Mouse (Mus musculus) midbrain, embryonic 10.5 days (tissue): ENCODE measurements around the gene Hip1r. TPM values are rescaled to one million over a fixed set of nuclear protein-coding genes. Genes with fewer than 3 reads are reported as not detected.

Experiments
- DNase-seq: peaks from one replicate; pipeline ENCODE4 v3.0.0-alpha.2; 2017; ENCODE audit warnings: low spot score
- H3K27ac ChIP-seq: fragments of 300-500 bp; sonication (generic); replicated peaks from 2 replicates; pipeline ENCODE4 v1.5.1; 2016; ENCODE audit warnings: mild to moderate bottlenecking
- H3K27me3 ChIP-seq: fragments of 300-500 bp; sonication (generic); 2 replicates; pipeline ENCODE4 v1.6.1; 2016; ENCODE audit warnings: low read depth, mild to moderate bottlenecking; ENCODE audit not compliant: poor library complexity, severe bottlenecking
- H3K36me3 ChIP-seq: fragments of 300-500 bp; sonication (generic); 2 replicates; pipeline ENCODE4 v1.6.1; 2016; ENCODE audit warnings: mild to moderate bottlenecking, moderate library complexity
- H3K4me1 ChIP-seq: fragments of 300-500 bp; sonication (generic); 2 replicates; pipeline ENCODE4 v1.6.1; 2016
- H3K4me3 ChIP-seq: fragments of 300-500 bp; sonication (generic); 2 replicates; pipeline ENCODE4 v1.5.1; 2016; ENCODE audit warnings: mild to moderate bottlenecking, moderate library complexity
- H3K9me3 ChIP-seq: fragments of 300-500 bp; sonication (generic); replicated peaks from 2 replicates; pipeline ENCODE4 v1.6.1; 2016; ENCODE audit warnings: mild to moderate bottlenecking
- WGBS: fragments of 180-500 bp; shearing (Covaris S2); methylation state at CpG from one replicate; pipeline ENCODE4 v1.1.7; 2016; 5-methylcytosine and 5-hydroxymethylcytosine counted together
- polyA plus RNA-seq: library from polyadenylated mRNA; unstranded; fragments of >200 nt; fragmentation: Nextera tagmentation; extraction: Ambion mirVana; gene quantifications from 2 replicates; pipeline ENCODE4 v1.2.1, GENCODE M21; 2016

The Hip1r gene
- polyA plus RNA-seq, 1 experiment from 2014 or later, result 6.6 TPM

GRCm38 (mm10) chr5:123992794-123993193 lies 19.4 kb downstream of the Hip1r start:
- H3K36me3 ChIP-seq, result no peaks in the 10 kb centered on the region
- H3K27me3 ChIP-seq, result 0 out of 2 replicates have a peak, but pooled peaks cover 4% of the 10 kb centered on the region
- H3K4me3 ChIP-seq, result no peak overlapping the region
- peak; percentile 83 for DNase-seq
- H3K27ac ChIP-seq, result no peak overlapping the region
- no peaks in the 10 kb centered on the region for H3K9me3 ChIP-seq
- peaks cover 37% of the 10 kb centered on the region for H3K4me1 ChIP-seq
- 32% methylated on average over 5 of the region's 5 CpGs for WGBS

- DNase-seq, result no peak
- Histone ChIP-seq H3K27ac (peak overlapping the region; percentile 29; the same call in 1 of the 2 replicates), H3K4me1 (peaks cover 37% of the 10 kb centered on the region), H3K36me3 (no peaks in the 10 kb centered on the region), H3K9me3 (no peaks in the 10 kb centered on the region), H3K4me3 (no peak overlapping the region), H3K27me3 (no peaks in the 10 kb centered on the region)
- WGBS, result 69% methylated on average over 7 of the region's 7 CpGs
Measured at GRCm38 (mm10) chr5:123993263-123994036, 20.0 kb downstream of the Hip1r start.

- Histone ChIP-seq H3K4me3 (no peak overlapping the region), H3K4me1 (peaks cover 34% of the 10 kb centered on the region), H3K27ac (no peak overlapping the region), H3K36me3 (no peaks in the 10 kb centered on the region), H3K9me3 (no peaks in the 10 kb centered on the region), H3K27me3 (no peaks in the 10 kb centered on the region)
- 96% methylated on average over 7 of the region's 7 CpGs for WGBS
- DNase-seq, result no peak
Measured at GRCm38 (mm10) chr5:123994468-123994867, 21.0 kb downstream of the Hip1r start.

GRCm38 (mm10) chr5:123995388-123995787 lies 22.0 kb downstream of the Hip1r start:
- Histone ChIP-seq H3K4me1 (peaks cover 24% of the 10 kb centered on the region), H3K27ac (no peak overlapping the region), H3K36me3 (no peaks in the 10 kb centered on the region), H3K9me3 (no peaks in the 10 kb centered on the region), H3K4me3 (no peak overlapping the region), H3K27me3 (no peaks in the 10 kb centered on the region)
- DNase-seq, result no peak
- 83% methylated on average over 6 of the region's 6 CpGs for WGBS

- Histone ChIP-seq H3K27ac (peak overlapping the region; percentile 52; the same call in 1 of the 2 replicates), H3K27me3 (no peaks in the 10 kb centered on the region), H3K4me3 (no peak overlapping the region), H3K4me1 (peaks cover 20% of the 10 kb centered on the region), H3K36me3 (no peaks in the 10 kb centered on the region), H3K9me3 (no peaks in the 10 kb centered on the region)
- no peak for DNase-seq
- WGBS, result 91% methylated on average over 10 of the region's 10 CpGs
Measured at GRCm38 (mm10) chr5:123996194-123996593, 22.8 kb downstream of the Hip1r start.

GRCm38 (mm10) chr5:123996695-123997094 lies 23.3 kb downstream of the Hip1r start:
- Histone ChIP-seq H3K27me3 (no peaks in the 10 kb centered on the region), H3K4me1 (peaks cover 19% of the 10 kb centered on the region), H3K27ac (peak overlapping the region; percentile 39; the same call in 1 of the 2 replicates), H3K36me3 (peaks cover 3% of the 10 kb centered on the region; the same call in 1 of the 2 replicates), H3K9me3 (no peaks in the 10 kb centered on the region), H3K4me3 (no peak overlapping the region)
- 90% methylated on average over 14 of the region's 14 CpGs for WGBS
- no peak for DNase-seq

GRCm38 (mm10) chr5:123997211-123997751 lies 23.9 kb downstream of the Hip1r start:
- WGBS, result 89% methylated on average over 24 of the region's 24 CpGs
- H3K36me3 ChIP-seq, result peaks cover 6% of the 10 kb centered on the region; the same call in 1 of the 2 replicates
- no peak overlapping the region for H3K4me3 ChIP-seq
- no peaks in the 10 kb centered on the region for H3K9me3 ChIP-seq
- H3K27ac ChIP-seq, result peak overlapping the region; percentile 39; the same call in 1 of the 2 replicates
- H3K4me1 ChIP-seq, result peaks cover 18% of the 10 kb centered on the region
- DNase-seq, result no peak
- no peaks in the 10 kb centered on the region for H3K27me3 ChIP-seq

- H3K27ac ChIP-seq, result peak overlapping the region; percentile 39; the same call in 1 of the 2 replicates
- WGBS, result 91% methylated on average over 16 of the region's 16 CpGs
- no peak for DNase-seq
- peaks cover 6% of the 10 kb centered on the region; the same call in 1 of the 2 replicates for H3K36me3 ChIP-seq
- H3K27me3 ChIP-seq, result no peaks in the 10 kb centered on the region
- no peaks in the 10 kb centered on the region for H3K9me3 ChIP-seq
- peaks cover 23% of the 10 kb centered on the region for H3K4me1 ChIP-seq
- H3K4me3 ChIP-seq, result no peak overlapping the region
Measured at GRCm38 (mm10) chr5:123997811-123998210, 24.4 kb downstream of the Hip1r start.

GRCm38 (mm10) chr5:123998370-123998769 lies 24.9 kb downstream of the Hip1r start:
- DNase-seq, result no peak
- peaks cover 29% of the 10 kb centered on the region for H3K4me1 ChIP-seq
- H3K9me3 ChIP-seq, result no peaks in the 10 kb centered on the region
- no peak overlapping the region for H3K4me3 ChIP-seq
- H3K27me3 ChIP-seq, result no peaks in the 10 kb centered on the region
- WGBS, result 88% methylated on average over 10 of the region's 10 CpGs
- H3K27ac ChIP-seq, result no peak overlapping the region
- peaks cover 10% of the 10 kb centered on the region for H3K36me3 ChIP-seq

GRCm38 (mm10) chr5:124000824-124001223 lies 27.4 kb downstream of the Hip1r start:
- DNase-seq, result peak; percentile 87
- Histone ChIP-seq H3K27ac (0 out of 2 replicates have a peak overlapping the region, but pooled peaks have one; percentile 50), H3K9me3 (no peaks in the 10 kb centered on the region), H3K36me3 (peaks cover 34% of the 10 kb centered on the region), H3K27me3 (no peaks in the 10 kb centered on the region), H3K4me1 (peaks cover 31% of the 10 kb centered on the region), H3K4me3 (no peak overlapping the region)
- WGBS, result 16% methylated on average over 7 of the region's 7 CpGs

- 69% methylated on average over 9 of the region's 9 CpGs for WGBS
- Histone ChIP-seq H3K27ac (peak overlapping the region; percentile 50; the same call in 1 of the 2 replicates), H3K4me1 (peaks cover 28% of the 10 kb centered on the region)
Measured at GRCm38 (mm10) chr5:124001274-124001673, 27.8 kb downstream of the Hip1r start.

GRCm38 (mm10) chr5:124002876-124003275 lies 29.4 kb downstream of the Hip1r start:
- peaks cover 20% of the 10 kb centered on the region for H3K4me1 ChIP-seq
- 88% methylated on average over 2 of the region's 2 CpGs for WGBS
- H3K9me3 ChIP-seq, result no peaks in the 10 kb centered on the region
- H3K27me3 ChIP-seq, result no peaks in the 10 kb centered on the region
- H3K27ac ChIP-seq, result peak overlapping the region; percentile 49
- H3K36me3 ChIP-seq, result peaks cover 55% of the 10 kb centered on the region
- no peak for DNase-seq
- H3K4me3 ChIP-seq, result no peak overlapping the region

More at GRCm38 (mm10) chr5:124001274-124001673, 27.8 kb downstream of the Hip1r start:
- no peak for DNase-seq
- Histone ChIP-seq H3K27me3 (no peaks in the 10 kb centered on the region), H3K4me3 (no peak overlapping the region), H3K36me3 (peaks cover 39% of the 10 kb centered on the region), H3K9me3 (no peaks in the 10 kb centered on the region)

- Histone ChIP-seq H3K9me3 (no peaks in the 10 kb centered on the region), H3K4me1 (peaks cover 20% of the 10 kb centered on the region), H3K27me3 (no peaks in the 10 kb centered on the region), H3K4me3 (no peak overlapping the region), H3K27ac (0 out of 2 replicates have a peak overlapping the region, but pooled peaks have one; percentile 49), H3K36me3 (peaks cover 60% of the 10 kb centered on the region)
- no peak for DNase-seq
- 75% methylated on average over 4 of the region's 4 CpGs for WGBS
Measured at GRCm38 (mm10) chr5:124003375-124003774, 29.9 kb downstream of the Hip1r start.
